Mouse (Mus musculus): ENCODE results near the gene Clstn3. TPM values are rescaled to one million over a fixed set of nuclear protein-coding genes. Genes with fewer than 3 reads are reported as not detected.
"Not testable (repeated sequence)": the region's sequence is repeated elsewhere in the genome, so short reads cannot be mapped to it uniquely, and the experiment has no call there.

Clstn3 gene
- polyA plus RNA-seq, 1 experiment from 2014 or later = 2.7 TPM

GRCm38 (mm10) chr6:124492842-124493561, 28.4 kb upstream of the Clstn3 start, which contains the start of gene C1rl:
TSS of gene C1rl (plus strand) at chr6:124493113.
- Histone ChIP-seq H3K4me3 (no peak within 1 kb of the TSS), H3K4me2 (no peak within 1 kb of the TSS), H3K27ac (no peak within 1 kb of the TSS), H3K36me3 (no peaks in the 10 kb centered on the region), H3K9ac (no peak within 1 kb of the TSS), H3K9me3 (no peaks in the 10 kb centered on the region), H3K27me3 (no peaks in the 10 kb centered on the region), H3K4me1 (peaks cover 6% of the 10 kb centered on the region; the same call in 1 of the 2 replicates)
- 12% methylated on average over 2 of the region's 4 CpGs for WGBS
- ATAC-seq (ENCODE audit: borderline replicate concordance, extremely low read depth, low FRiP score, low TSS enrichment) = peak; percentile 96

GRCm38 (mm10) chr6:124491427-124491826, 26.8 kb upstream of the Clstn3 start:
- no peaks in the 10 kb centered on the region for H3K36me3 ChIP-seq
- 70% methylated on average over 6 of the region's 6 CpGs for WGBS

GRCm38 (mm10) chr6:124488952-124489351, 24.4 kb upstream of the Clstn3 start:
- 75% methylated on average over 4 of the region's 4 CpGs for WGBS
- Histone ChIP-seq H3K4me2 (no peak overlapping the region), H3K9ac (no peak overlapping the region), H3K27ac (no peak overlapping the region), H3K4me3 (no peak overlapping the region), H3K9me3 (no peaks in the 10 kb centered on the region), H3K36me3 (no peaks in the 10 kb centered on the region), H3K4me1 (peaks cover 6% of the 10 kb centered on the region; the same call in 1 of the 2 replicates), H3K27me3 (no peaks in the 10 kb centered on the region)
- no peak for ATAC-seq (ENCODE audit: borderline replicate concordance, extremely low read depth, low FRiP score, low TSS enrichment)

More at GRCm38 (mm10) chr6:124491427-124491826, 26.8 kb upstream of the Clstn3 start:
- H3K27me3 ChIP-seq = no peaks in the 10 kb centered on the region
- no peaks in the 10 kb centered on the region for H3K9me3 ChIP-seq
- no peak overlapping the region for H3K4me2 ChIP-seq
- no peak overlapping the region for H3K27ac ChIP-seq
- no peak overlapping the region for H3K4me3 ChIP-seq
- H3K9ac ChIP-seq = no peak overlapping the region
- H3K4me1 ChIP-seq = peaks cover 6% of the 10 kb centered on the region; the same call in 1 of the 2 replicates
- ATAC-seq (ENCODE audit: borderline replicate concordance, extremely low read depth, low FRiP score, low TSS enrichment) = no peak; the same call in 1 of the 2 replicates

- H3K27ac ChIP-seq = no peak overlapping the region
- H3K4me1 ChIP-seq = peaks cover under 1% of the 10 kb centered on the region; the same call in 1 of the 2 replicates
- no peaks in the 10 kb centered on the region for H3K36me3 ChIP-seq
- 28% methylated on average over 2 of the region's 2 CpGs for WGBS
- H3K4me2 ChIP-seq = no peak overlapping the region
- no peaks in the 10 kb centered on the region for H3K27me3 ChIP-seq
- no peak overlapping the region for H3K9ac ChIP-seq
- ATAC-seq (ENCODE audit: borderline replicate concordance, extremely low read depth, low FRiP score, low TSS enrichment) = no peak
- no peaks in the 10 kb centered on the region for H3K9me3 ChIP-seq
- no peak overlapping the region for H3K4me3 ChIP-seq
Measured at GRCm38 (mm10) chr6:124487509-124487908, 22.9 kb upstream of the Clstn3 start.

GRCm38 (mm10) chr6:124485414-124486144, 21.0 kb upstream of the Clstn3 start:
- ATAC-seq (ENCODE audit: borderline replicate concordance, extremely low read depth, low FRiP score, low TSS enrichment) = peak; percentile 69; the same call in 1 of the 2 replicates
- Histone ChIP-seq H3K27ac (no peak overlapping the region), H3K9ac (no peak overlapping the region), H3K36me3 (no peaks in the 10 kb centered on the region), H3K4me3 (0 out of 2 replicates have a peak overlapping the region, but pooled peaks have one; percentile 4), H3K9me3 (no peaks in the 10 kb centered on the region), H3K4me1 (no peaks in the 10 kb centered on the region), H3K27me3 (no peaks in the 10 kb centered on the region), H3K4me2 (peak overlapping the region; percentile 43)
- 31% methylated on average over 21 of the region's 21 CpGs for WGBS

GRCm38 (mm10) chr6:124484851-124485250, 20.3 kb upstream of the Clstn3 start:
- H3K27me3 ChIP-seq = no peaks in the 10 kb centered on the region
- no peak overlapping the region for H3K4me3 ChIP-seq
- no peak overlapping the region for H3K4me2 ChIP-seq
- H3K36me3 ChIP-seq = no peaks in the 10 kb centered on the region
- H3K4me1 ChIP-seq = no peaks in the 10 kb centered on the region
- H3K9ac ChIP-seq = no peak overlapping the region
- H3K27ac ChIP-seq = no peak overlapping the region
- ATAC-seq (ENCODE audit: borderline replicate concordance, extremely low read depth, low FRiP score, low TSS enrichment) = no peak
- 58% methylated on average over 7 of the region's 7 CpGs for WGBS
- H3K9me3 ChIP-seq = no peaks in the 10 kb centered on the region

GRCm38 (mm10) chr6:124483831-124484230, 19.2 kb upstream of the Clstn3 start:
- not testable (repeated sequence) for H3K27me3 ChIP-seq; H3K4me1 ChIP-seq; H3K4me2 ChIP-seq; H3K9ac ChIP-seq; H3K4me3 ChIP-seq; H3K27ac ChIP-seq; ATAC-seq (ENCODE audit: borderline replicate concordance, extremely low read depth, low FRiP score, low TSS enrichment); H3K9me3 ChIP-seq; H3K36me3 ChIP-seq
- WGBS = 66% methylated on average over 3 of the region's 3 CpGs

GRCm38 (mm10) chr6:124481571-124481970, 17.0 kb upstream of the Clstn3 start:
- H3K9ac ChIP-seq = no peak overlapping the region
- ATAC-seq (ENCODE audit: borderline replicate concordance, extremely low read depth, low FRiP score, low TSS enrichment) = no peak

GRCm38 (mm10) chr6:124480295-124480694, 15.7 kb upstream of the Clstn3 start:
- 50% methylated on average over 4 of the region's 4 CpGs for WGBS
- Histone ChIP-seq H3K9me3 (no peaks in the 10 kb centered on the region), H3K4me2 (no peak overlapping the region), H3K27me3 (no peaks in the 10 kb centered on the region), H3K27ac (no peak overlapping the region), H3K9ac (no peak overlapping the region), H3K36me3 (no peaks in the 10 kb centered on the region), H3K4me1 (peaks cover 12% of the 10 kb centered on the region; the same call in 1 of the 2 replicates), H3K4me3 (no peak overlapping the region)
- ATAC-seq (ENCODE audit: borderline replicate concordance, extremely low read depth, low FRiP score, low TSS enrichment) = no peak

More at GRCm38 (mm10) chr6:124481571-124481970, 17.0 kb upstream of the Clstn3 start:
- H3K27me3 ChIP-seq = no peaks in the 10 kb centered on the region
- H3K9me3 ChIP-seq = no peaks in the 10 kb centered on the region
- H3K4me3 ChIP-seq = no peak overlapping the region
- WGBS = 23% methylated on average over 6 of the region's 6 CpGs
- no peak overlapping the region for H3K4me2 ChIP-seq
- no peak overlapping the region for H3K27ac ChIP-seq
- H3K36me3 ChIP-seq = no peaks in the 10 kb centered on the region
- peaks cover 12% of the 10 kb centered on the region; the same call in 1 of the 2 replicates for H3K4me1 ChIP-seq

- Histone ChIP-seq H3K36me3 (no peaks in the 10 kb centered on the region), H3K4me3 (no peak overlapping the region), H3K4me1 (peaks cover 12% of the 10 kb centered on the region; the same call in 1 of the 2 replicates), H3K9me3 (no peaks in the 10 kb centered on the region), H3K4me2 (no peak overlapping the region), H3K27me3 (no peaks in the 10 kb centered on the region), H3K9ac (no peak overlapping the region), H3K27ac (no peak overlapping the region)
- no peak for ATAC-seq (ENCODE audit: borderline replicate concordance, extremely low read depth, low FRiP score, low TSS enrichment)
- WGBS = 73% methylated on average over 3 of the region's 3 CpGs
Measured at GRCm38 (mm10) chr6:124479573-124479930, 15.0 kb upstream of the Clstn3 start.

GRCm38 (mm10) chr6:124478874-124479572, 14.4 kb upstream of the Clstn3 start:
- Histone ChIP-seq H3K4me1 (peaks cover 12% of the 10 kb centered on the region; the same call in 1 of the 2 replicates), H3K9me3 (no peaks in the 10 kb centered on the region), H3K27me3 (no peaks in the 10 kb centered on the region), H3K27ac (no peak overlapping the region), H3K36me3 (no peaks in the 10 kb centered on the region), H3K9ac (no peak overlapping the region), H3K4me3 (no peak overlapping the region), H3K4me2 (no peak overlapping the region)
- ATAC-seq (ENCODE audit: borderline replicate concordance, extremely low read depth, low FRiP score, low TSS enrichment) = no peak
- 70% methylated on average over 3 of the region's 3 CpGs for WGBS

All from lung, embryonic 15.5 days (tissue).